Mouse (Mus musculus) thymus, postnatal 25 days (tissue): Measurements from ENCODE around the gene Tead4.
A peak's percentile ranks its signal among the peaks of the same experiment; 100 is the strongest.
"Not testable (repeated sequence)": the region's sequence is repeated elsewhere in the genome, so short reads cannot be mapped to it uniquely, and the experiment has no call there.

Source experiments
- DNase-seq: peaks from one replicate; pipeline ENCODE4 v3.0.0; 2022

Tead4 gene

DNA sequence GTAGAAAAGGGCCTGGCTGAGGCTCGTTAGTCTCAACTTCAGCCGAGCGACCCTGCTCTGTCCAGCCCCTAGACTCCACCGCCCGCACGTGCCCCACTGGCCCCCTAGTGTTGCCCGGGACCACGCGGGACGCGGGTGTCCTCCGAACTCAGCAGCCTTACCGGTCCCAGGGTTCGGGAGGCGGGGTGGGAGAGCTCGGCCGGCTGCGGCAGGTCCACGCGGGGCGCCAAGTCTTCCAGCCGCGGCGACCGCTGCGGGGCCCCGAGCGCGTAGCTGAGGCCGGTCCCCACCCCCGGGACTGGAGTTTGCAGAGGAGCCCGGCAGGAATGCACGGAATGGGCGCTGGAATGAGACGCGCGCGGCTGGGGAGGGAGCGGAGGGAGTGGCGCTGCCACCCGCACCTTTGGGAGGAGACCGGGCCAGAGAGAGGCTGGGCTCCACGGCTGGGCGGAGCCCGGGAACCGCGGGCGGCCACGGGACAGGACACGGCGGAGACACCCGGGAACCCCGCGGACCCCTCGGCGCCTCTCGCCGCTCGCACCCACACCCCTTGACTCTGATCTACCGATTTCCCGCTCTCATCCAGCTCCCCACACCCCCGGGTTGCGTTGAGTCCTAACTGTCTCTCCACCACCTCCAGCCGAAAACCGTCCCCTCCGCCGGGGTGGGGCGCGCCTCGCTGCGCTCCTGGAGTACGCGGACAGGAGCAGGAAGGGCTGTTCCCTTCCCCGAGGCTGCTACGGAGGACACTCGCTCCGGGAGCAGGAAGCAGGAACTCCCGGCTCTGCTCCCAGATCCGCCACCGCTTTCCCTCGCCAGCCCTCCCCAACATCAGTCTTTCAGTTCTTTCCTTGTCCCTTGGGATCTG, at the start of gene Tead4:
Gene Tead4 (minus strand): TSS at position 690 of the 868 bp plus-strand sequence.
- peak; percentile 6 for DNase-seq

GRCm38 (mm10) chr6:128349711-128350110, 49.1 kb upstream of the Tead4 start:
- DNase-seq: no peak

- no peak for DNase-seq
Observed at GRCm38 (mm10) chr6:128346782-128347181, 46.2 kb upstream of the Tead4 start.

GRCm38 (mm10) chr6:128345623-128346022, 45.0 kb upstream of the Tead4 start:
- DNase-seq: no peak

DNA sequence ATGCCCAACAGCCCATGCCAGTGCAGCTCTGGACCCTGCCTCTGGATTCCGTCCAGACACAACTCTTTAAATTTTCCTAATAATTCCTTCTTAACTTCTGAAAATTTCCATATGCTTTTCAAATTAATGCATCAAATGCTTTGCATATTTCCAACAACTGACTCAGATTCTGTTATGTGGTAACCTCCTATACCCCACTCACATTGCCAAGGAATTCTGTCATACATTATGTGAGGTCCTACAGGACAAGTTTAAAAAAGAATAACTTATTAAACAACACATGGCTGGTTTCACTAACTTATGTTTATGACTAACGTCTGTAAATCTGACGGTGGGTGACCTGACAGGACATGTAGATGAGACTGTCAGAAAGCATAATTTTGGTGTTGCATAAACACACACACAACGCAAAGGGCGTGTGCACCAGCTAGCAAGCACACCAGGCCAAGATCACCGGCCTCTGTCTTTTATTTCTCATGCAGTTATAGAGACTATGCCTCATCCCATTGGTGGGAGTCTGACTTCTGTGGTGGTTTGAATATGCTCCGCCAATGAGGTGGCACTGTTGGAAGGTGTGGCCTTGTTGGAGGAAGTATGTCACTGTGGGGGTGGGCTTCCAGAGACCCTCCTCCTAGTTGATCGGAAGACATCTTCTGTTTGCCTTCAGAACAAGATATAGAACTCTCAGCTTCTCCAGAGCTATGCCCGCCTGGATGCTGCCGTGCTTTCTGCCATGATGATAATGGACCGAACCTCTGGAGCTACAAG, 41.5 kb upstream of the Tead4 start:
- DNase-seq: no peak

DNA sequence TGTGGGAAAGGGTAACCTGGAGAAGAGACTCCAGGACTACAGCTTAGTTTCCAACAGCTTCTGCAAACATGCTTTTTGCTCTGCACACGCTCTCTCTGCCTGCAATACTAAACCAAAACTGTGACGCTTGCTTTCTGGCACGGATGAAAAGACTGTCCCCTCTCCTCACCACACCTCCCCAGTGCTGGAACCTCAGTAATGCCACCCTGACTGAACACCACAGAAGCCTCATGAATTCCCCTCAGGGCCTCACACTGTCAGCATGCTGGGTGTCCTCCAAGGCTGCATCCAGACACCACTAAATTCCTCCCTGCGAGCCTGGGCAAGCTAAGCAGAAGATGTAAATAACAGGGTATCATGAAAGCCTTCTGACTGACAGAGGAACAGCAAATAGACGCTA, 38.3 kb upstream of the Tead4 start:
- DNase-seq: no peak

DNA sequence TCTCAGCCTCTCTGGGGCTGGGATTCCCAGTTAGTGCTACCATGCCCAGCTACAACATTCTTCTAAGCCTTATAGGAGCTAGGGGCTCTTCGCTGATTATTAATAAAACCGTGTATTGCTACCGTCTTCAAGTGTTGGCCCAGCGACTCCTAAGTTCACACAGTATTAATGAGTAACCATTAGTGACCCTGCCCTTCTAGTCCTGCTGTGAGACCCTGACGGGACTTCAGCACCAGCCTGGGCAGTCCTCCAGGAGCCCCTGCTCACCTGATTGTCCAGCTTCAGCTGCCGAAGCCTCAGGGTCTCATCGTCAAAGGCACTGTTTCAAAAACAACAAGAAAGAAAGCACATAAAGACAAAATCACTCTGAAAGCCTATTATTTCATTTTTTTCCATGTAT, 36.8 kb upstream of the Tead4 start:
- no peak for DNase-seq

DNA sequence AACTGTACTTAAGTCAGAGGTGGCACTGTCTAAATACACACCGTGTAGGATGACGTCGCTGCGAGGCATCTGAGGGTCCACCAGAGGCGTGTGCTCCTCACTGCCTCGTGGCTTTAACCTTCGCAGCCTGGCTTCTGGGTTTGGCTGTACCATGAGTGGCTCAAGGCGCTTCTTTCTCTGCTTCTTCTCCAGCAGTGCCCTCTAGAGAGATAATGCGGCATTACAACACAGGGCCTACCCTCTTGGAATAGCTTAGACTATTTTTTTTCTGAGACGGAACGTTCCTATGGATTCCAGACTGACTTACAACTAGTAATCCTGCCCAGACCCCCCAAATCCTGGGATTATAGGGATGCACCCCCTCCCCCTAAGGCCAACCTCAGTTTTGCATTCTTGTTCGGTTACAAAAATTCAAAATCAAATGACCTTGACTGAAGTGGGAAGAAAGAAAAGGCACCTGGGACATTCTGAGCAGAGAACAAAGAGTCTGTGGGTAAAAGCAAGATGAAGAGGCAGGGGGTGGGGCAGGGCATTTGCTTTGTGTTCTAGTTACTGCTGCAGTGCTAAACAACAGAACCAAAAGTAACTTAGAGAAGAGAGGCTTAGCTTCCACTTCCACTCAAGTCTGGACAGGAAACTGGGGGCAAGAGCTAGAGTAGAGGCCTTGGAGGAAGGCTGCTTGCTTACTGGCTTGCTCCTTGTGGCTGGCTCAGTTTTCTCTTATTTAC, 33.9 kb upstream of the Tead4 start:
- peak; percentile 70 for DNase-seq

- DNase-seq: peak; percentile 41
Observed at GRCm38 (mm10) chr6:128318317-128318716, 17.7 kb upstream of the Tead4 start.

DNA sequence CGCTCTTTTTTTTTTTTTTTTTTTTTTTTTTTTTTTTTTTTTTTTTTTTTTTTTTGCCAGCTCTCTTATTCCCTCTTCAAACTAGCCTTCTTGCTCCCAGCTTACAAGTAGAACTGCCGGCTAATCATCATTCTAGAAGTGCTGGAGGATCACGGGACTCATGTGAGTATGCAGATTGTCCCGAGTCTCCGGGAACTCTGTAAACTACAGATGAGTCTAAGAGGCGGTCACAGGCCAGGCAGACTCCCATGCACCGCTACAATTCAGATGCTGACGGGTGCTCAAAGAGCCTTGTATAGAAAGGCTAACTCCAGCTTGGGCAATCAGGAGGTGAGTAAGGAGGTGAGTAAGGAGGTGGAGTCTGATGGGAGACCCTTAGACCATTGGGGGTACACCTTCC, 15.0 kb upstream of the Tead4 start:
- DNase-seq: no peak

DNA sequence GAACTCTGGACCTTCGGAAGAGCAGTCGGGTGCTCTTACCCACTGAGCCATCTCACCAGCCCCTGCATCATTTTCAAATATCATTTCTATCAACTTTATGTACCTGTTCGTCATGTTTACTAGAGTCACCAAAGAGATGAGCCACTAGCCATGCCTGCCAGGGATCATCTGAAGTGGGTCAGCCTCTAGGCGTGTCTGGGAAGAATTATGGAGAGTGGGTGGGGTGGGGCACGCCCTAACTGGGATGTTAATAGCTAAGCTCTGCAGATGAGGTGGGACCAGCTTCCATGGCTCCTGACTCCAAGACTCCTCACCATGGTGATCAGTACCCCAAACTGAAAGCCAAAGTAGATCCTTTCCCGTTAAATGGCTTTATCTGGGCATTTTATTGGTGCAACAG, 14.2 kb upstream of the Tead4 start:
- DNase-seq: no peak

DNA sequence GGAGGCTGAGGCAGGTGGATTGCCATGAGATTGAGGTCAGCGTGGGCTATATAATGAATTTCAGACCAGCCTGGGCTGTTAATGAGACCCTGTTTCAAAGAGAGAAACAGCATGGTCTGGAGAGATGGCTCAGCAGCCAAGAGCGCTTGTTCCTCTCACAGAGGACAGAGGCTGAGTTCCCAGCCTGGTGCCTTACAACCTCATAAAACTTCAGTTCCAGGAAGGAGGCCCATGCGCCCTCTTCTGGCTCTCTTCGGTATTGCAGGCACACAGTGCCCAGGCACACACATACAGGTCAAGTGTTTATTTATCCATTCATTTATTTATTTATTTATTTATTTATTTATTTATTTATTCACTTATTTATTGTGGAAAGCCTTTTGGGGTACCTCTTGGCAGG, 7.7 kb upstream of the Tead4 start:
- DNase-seq: peak; percentile 51

- DNase-seq: no peak
Observed at GRCm38 (mm10) chr6:128304801-128305200, 4.2 kb upstream of the Tead4 start.

- not testable (repeated sequence) for DNase-seq
Observed at GRCm38 (mm10) chr6:128302640-128303039, 2.0 kb upstream of the Tead4 start.

- no peak for DNase-seq
Observed at GRCm38 (mm10) chr6:128301891-128302290, 1.3 kb upstream of the Tead4 start.

DNA sequence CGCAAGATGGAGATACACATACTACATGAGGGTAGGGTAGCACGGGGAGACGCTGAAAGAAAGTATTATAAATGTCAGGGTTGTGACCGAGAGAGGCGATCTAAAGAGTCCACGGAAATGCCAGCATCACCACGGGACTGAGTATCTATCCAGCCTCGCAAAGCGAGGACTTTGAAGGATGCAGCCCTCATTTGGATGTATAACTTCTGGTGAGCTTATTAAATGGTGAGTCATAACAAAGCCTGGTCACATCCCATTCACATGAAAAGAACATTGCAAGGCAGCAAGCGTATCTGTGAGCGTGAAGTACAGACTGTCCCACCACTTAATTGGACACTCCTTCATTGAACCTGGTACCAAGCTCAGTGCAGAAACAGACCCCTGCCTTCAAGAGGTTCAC, 835 bp upstream of the Tead4 start:
- no peak for DNase-seq

GRCm38 (mm10) chr6:128299292-128300133, 1.1 kb downstream of the Tead4 start:
- DNase-seq: no peak

DNA sequence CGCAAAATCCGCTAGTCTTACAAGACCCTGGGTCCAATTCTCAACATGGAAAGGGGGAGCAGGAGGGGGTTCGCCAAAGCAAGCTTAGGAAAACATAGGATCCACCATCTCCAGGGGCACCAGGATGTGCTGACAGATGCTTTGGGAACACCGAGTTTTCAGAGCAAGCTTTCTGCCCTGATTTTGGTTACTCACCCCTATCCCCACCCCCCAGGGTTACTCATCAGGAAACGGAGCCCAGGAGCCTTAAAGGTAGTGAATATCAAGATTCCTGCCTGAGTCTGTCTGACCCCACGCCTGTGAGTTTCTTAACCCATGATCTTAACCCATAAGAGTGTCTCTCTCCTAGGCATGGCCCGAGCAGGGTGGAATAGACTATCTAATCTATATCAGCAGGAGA, 2.4 kb downstream of the Tead4 start:
- DNase-seq: no peak

DNA sequence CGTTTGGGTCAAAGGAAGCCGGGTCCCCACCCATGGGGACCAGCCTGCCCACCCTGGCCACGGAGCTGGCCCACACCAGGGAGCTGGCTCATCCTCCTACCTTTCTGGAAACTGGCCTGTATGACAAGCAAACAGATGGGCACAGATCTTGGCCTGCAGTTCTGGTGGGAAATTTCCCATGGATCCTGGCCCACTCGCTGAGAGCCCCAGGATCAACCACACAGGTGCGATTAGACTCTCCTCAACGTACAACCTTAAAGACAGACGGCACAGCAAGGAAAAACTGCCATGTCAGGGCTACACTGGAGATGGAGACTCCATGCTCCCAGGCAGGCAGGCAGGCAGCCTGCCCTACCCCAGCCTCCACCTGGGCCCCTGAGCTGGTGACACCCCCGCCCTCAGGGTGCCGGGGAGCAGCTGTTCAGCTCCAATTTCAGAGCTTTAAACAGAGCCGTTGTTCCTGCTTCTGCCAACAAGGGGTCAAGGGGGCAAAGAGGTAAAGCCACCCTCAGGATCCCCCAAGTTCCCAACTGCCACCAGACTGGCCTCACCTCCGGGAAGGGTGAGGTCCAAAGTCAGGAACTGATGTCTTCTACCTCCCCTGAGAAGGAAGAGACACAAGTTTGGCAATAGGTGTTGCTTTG, 3.8 kb downstream of the Tead4 start:
- no peak for DNase-seq

- DNase-seq: no peak
Observed at GRCm38 (mm10) chr6:128295876-128296749, 4.5 kb downstream of the Tead4 start.

- no peak for DNase-seq
Observed at GRCm38 (mm10) chr6:128291284-128291683, 9.3 kb downstream of the Tead4 start.
